ENCODE assay signal across 22 mouse cellular contexts in genomic region chr2:151635362-151636014, GRCm38 (mm10). TPM values are rescaled to one million over a fixed set of nuclear protein-coding genes. Genes with fewer than 3 reads are reported as not detected.
DNase-seq lines count a peak whose midpoint lies in the region; ATAC-seq and TF ChIP-seq lines count a peak whose summit lies in the region.
"Had no signal": no experiment of that assay in that cellular context is flagged by ENCODE, and none has a peak within 500 bp of the region (broad histone marks: within the 10 kb centered on the region; RNA-seq: fewer than 3 reads in every experiment).

No protein-coding gene starts in this region.

- no peaks in the 10 kb centered on the region for H3K27me3 ChIP-seq in hindbrain, postnatal 0 days (ENCODE audit: insufficient read depth, low read length)
- peaks cover 28% of the 10 kb centered on the region for H3K27me3 ChIP-seq in hindbrain, embryonic 12.5 days
- peaks cover 5% of the 10 kb centered on the region; the same call in 1 of the 2 replicates for H3K27me3 ChIP-seq in midbrain, embryonic 14.5 days (ENCODE audit: control insufficient read depth, insufficient read depth, low read length)
- H3K27me3 ChIP-seq in midbrain, embryonic 15.5 days (replicated peaks): no peaks in the 10 kb centered on the region
- peaks cover 2% of the 10 kb centered on the region; the same call in 1 of the 2 replicates for H3K27me3 ChIP-seq in kidney, adult 2 months (replicated peaks; ENCODE audit: control insufficient read depth, insufficient read depth, low read length)

- peak overlapping the region; percentile 6; the same call in 1 of the 2 replicates for H3K27ac ChIP-seq in hindbrain, postnatal 0 days
- H3K27ac ChIP-seq in hindbrain, embryonic 12.5 days: no peak overlapping the region
- H3K27ac ChIP-seq in midbrain, embryonic 14.5 days (replicated peaks; ENCODE audit: low read depth, low read length): no peak overlapping the region
- no peak overlapping the region for H3K27ac ChIP-seq in midbrain, embryonic 15.5 days
- H3K27ac ChIP-seq in kidney, adult 2 months (ENCODE audit: insufficient read depth, low read depth, low read length): no peak overlapping the region
- H3K27ac ChIP-seq: forebrain, embryonic 13.5 days; heart, adult 2 months; heart, embryonic 15.5 days; hindbrain, embryonic 10.5 days; liver, embryonic 12.5 days had no signal

- no peaks in the 10 kb centered on the region for H3K9me3 ChIP-seq in hindbrain, postnatal 0 days (ENCODE audit: low read length)
- no peaks in the 10 kb centered on the region for H3K9me3 ChIP-seq in hindbrain, embryonic 12.5 days (replicated peaks)
- H3K9me3 ChIP-seq in midbrain, embryonic 14.5 days (ENCODE audit: control insufficient read depth, low read length): no peaks in the 10 kb centered on the region
- no peaks in the 10 kb centered on the region for H3K9me3 ChIP-seq in midbrain, embryonic 15.5 days
- H3K9me3 ChIP-seq: forebrain, embryonic 13.5 days; heart, embryonic 15.5 days; hindbrain, embryonic 10.5 days; liver, embryonic 12.5 days had no signal

- H3K4me2 ChIP-seq in hindbrain, postnatal 0 days (ENCODE audit: low read depth, low read length): peak overlapping the region; percentile 3; the same call in 1 of the 2 replicates
- no peak overlapping the region for H3K4me2 ChIP-seq in hindbrain, embryonic 12.5 days (replicated peaks)
- no peak overlapping the region for H3K4me2 ChIP-seq in midbrain, embryonic 14.5 days (ENCODE audit: low read length)
- H3K4me2 ChIP-seq in midbrain, embryonic 15.5 days: no peak overlapping the region
- H3K4me2 ChIP-seq: forebrain, embryonic 13.5 days; heart, embryonic 15.5 days; liver, embryonic 12.5 days had no signal

- TF ChIP-seq POLR2A in kidney, adult 2 months (IDR thresholded peaks at IDR 0.05; ENCODE audit: low read depth, low read length): no peak

- 50% methylated on average over 9 of the region's 9 CpGs for WGBS in hindbrain, postnatal 0 days
- 73% methylated on average over 9 of the region's 9 CpGs for WGBS in hindbrain, embryonic 12.5 days
- WGBS in midbrain, embryonic 14.5 days: 74% methylated on average over 9 of the region's 9 CpGs
- WGBS in midbrain, embryonic 15.5 days: 66% methylated on average over 9 of the region's 9 CpGs
- 56% methylated on average over 9 of the region's 9 CpGs for WGBS in kidney, adult 2 months

- no peak for ATAC-seq in hindbrain, postnatal 0 days
- ATAC-seq in hindbrain, embryonic 12.5 days (ENCODE audit: low FRiP score): no peak
- ATAC-seq in midbrain, embryonic 14.5 days (ENCODE audit: low FRiP score, low TSS enrichment): no peak
- ATAC-seq in midbrain, embryonic 15.5 days (replicated peaks): no peak
- ATAC-seq: forebrain, embryonic 13.5 days; liver, embryonic 12.5 days; midbrain, embryonic 16.5 days had no signal

- DNase-seq in cerebellum, adult 9-10 months: peak; percentile 54
- DNase-seq in cerebellum, adult 11 months: no peak
- DNase-seq in hindbrain, postnatal 0 days (ENCODE audit: low spot score): peak; percentile 25
- DNase-seq in midbrain, embryonic 14.5 days: peak; percentile 11
- no peak for DNase-seq in kidney, adult 2 months
- DNase-seq: gastrocnemius, postnatal 14 days; heart, adult 2 months; kidney, adult 11 months; kidney, postnatal 10 days; thymus, adult 2 months had no signal

- H3K4me3 ChIP-seq in hindbrain, postnatal 0 days (ENCODE audit: low read length): no peak overlapping the region
- H3K4me3 ChIP-seq in hindbrain, embryonic 12.5 days: no peak overlapping the region
- H3K4me3 ChIP-seq in midbrain, embryonic 14.5 days (replicated peaks; ENCODE audit: low read depth, low read length): no peak overlapping the region
- H3K4me3 ChIP-seq in midbrain, embryonic 15.5 days: no peak overlapping the region
- no peak overlapping the region for H3K4me3 ChIP-seq in kidney, adult 2 months (ENCODE audit: insufficient read depth, low read depth, low read length)
- H3K4me3 ChIP-seq: forebrain, embryonic 13.5 days; heart, adult 2 months; heart, embryonic 15.5 days; hindbrain, embryonic 10.5 days; liver, embryonic 12.5 days had no signal

- no peaks in the 10 kb centered on the region for H3K36me3 ChIP-seq in hindbrain, postnatal 0 days (ENCODE audit: insufficient read depth, low read length)
- no peaks in the 10 kb centered on the region for H3K36me3 ChIP-seq in hindbrain, embryonic 12.5 days
- H3K36me3 ChIP-seq in midbrain, embryonic 14.5 days (ENCODE audit: control insufficient read depth, insufficient read depth, low read length): no peaks in the 10 kb centered on the region
- no peaks in the 10 kb centered on the region for H3K36me3 ChIP-seq in midbrain, embryonic 15.5 days (replicated peaks)
- H3K36me3 ChIP-seq in kidney, adult 2 months (ENCODE audit: control insufficient read depth, insufficient read depth, low read length): no peaks in the 10 kb centered on the region
- H3K36me3 ChIP-seq: heart, embryonic 15.5 days; hindbrain, embryonic 10.5 days; liver, embryonic 12.5 days had no signal

- no peak overlapping the region for H3K9ac ChIP-seq in hindbrain, postnatal 0 days (replicated peaks; ENCODE audit: low read length)
- H3K9ac ChIP-seq in hindbrain, embryonic 12.5 days: no peak overlapping the region
- H3K9ac ChIP-seq in midbrain, embryonic 14.5 days (replicated peaks; ENCODE audit: low read length): no peak overlapping the region
- H3K9ac ChIP-seq in midbrain, embryonic 15.5 days: no peak overlapping the region
- H3K9ac ChIP-seq: forebrain, embryonic 13.5 days; heart, embryonic 15.5 days; liver, embryonic 12.5 days had no signal

- TF ChIP-seq CTCF in hindbrain, postnatal 0 days (IDR thresholded peaks at IDR 0.05; ENCODE audit: low read depth): no peak
- TF ChIP-seq CTCF in kidney, adult 2 months (conservative IDR thresholded peaks at IDR 0.05; ENCODE audit: insufficient read depth, insufficient read length, low read depth, low read length): no peak

- peaks cover 4% of the 10 kb centered on the region; the same call in 1 of the 2 replicates for H3K4me1 ChIP-seq in hindbrain, postnatal 0 days (ENCODE audit: insufficient read depth, low read length)
- H3K4me1 ChIP-seq in hindbrain, embryonic 12.5 days: peaks cover 7% of the 10 kb centered on the region
- H3K4me1 ChIP-seq in midbrain, embryonic 14.5 days (ENCODE audit: control insufficient read depth, insufficient read depth, low read length): peaks cover 9% of the 10 kb centered on the region
- H3K4me1 ChIP-seq in midbrain, embryonic 15.5 days: peaks cover 19% of the 10 kb centered on the region
- H3K4me1 ChIP-seq in kidney, adult 2 months (ENCODE audit: control insufficient read depth, insufficient read depth, low read length): no peaks in the 10 kb centered on the region
- H3K4me1 ChIP-seq: liver, embryonic 12.5 days had no signal

RNA-seq across cellular contexts. Expression of gene Snph, which starts 3.1 kb away (rescaled TPM):
- total RNA-seq in hindbrain, postnatal 0 days (2014; rRNA removed): 86.8 and 90.5 TPM in 2 replicates
- 22.7 and 24.5 TPM in 2 replicates for polyA plus RNA-seq in hindbrain, postnatal 0 days (2015; fragmentation: Nextera tagmentation; extraction: Ambion mirVana)
- 7.9 and 8.1 TPM in 2 replicates for polyA plus RNA-seq in hindbrain, embryonic 12.5 days (2016; fragmentation: Nextera tagmentation; extraction: Ambion mirVana)
- 17.2 and 18.3 TPM in 2 replicates for polyA plus RNA-seq in midbrain, embryonic 14.5 days (2014; fragmentation: Nextera tagmentation; extraction: Ambion mirVana)
- 20.5 and 22.5 TPM in 2 replicates for polyA plus RNA-seq in midbrain, embryonic 15.5 days (2015; fragmentation: Nextera tagmentation; extraction: Ambion mirVana)
- 0.31 TPM in 2 replicates for polyA plus RNA-seq in kidney, adult 2 months (2012; rRNA removed)
- total RNA-seq: megakaryocyte, adult 5-6 weeks had no signal
- polyA plus RNA-seq: C2C12 had no signal

RNA-seq across cellular contexts. Expression of gene Rad21l, which starts 32.8 kb away (rescaled TPM):
- total RNA-seq in hindbrain, postnatal 0 days (2014; rRNA removed): 0.11 and 0.58 TPM in 2 replicates
- polyA plus RNA-seq in hindbrain, postnatal 0 days (2015; fragmentation: Nextera tagmentation; extraction: Ambion mirVana): 0.25 and 0.28 TPM in 2 replicates
- not detected in 2 replicates for polyA plus RNA-seq in hindbrain, embryonic 12.5 days (2016; fragmentation: Nextera tagmentation; extraction: Ambion mirVana)
- polyA plus RNA-seq in midbrain, embryonic 14.5 days (2014; fragmentation: Nextera tagmentation; extraction: Ambion mirVana): 0.13 TPM in 1 of 2 replicates, not detected in the other
- 0.17 and 0.26 TPM in 2 replicates for polyA plus RNA-seq in midbrain, embryonic 15.5 days (2015; fragmentation: Nextera tagmentation; extraction: Ambion mirVana)
- not detected in 2 replicates for polyA plus RNA-seq in kidney, adult 2 months (2012; rRNA removed)
- total RNA-seq: gastrocnemius, postnatal 14 days; heart, adult 2 months; megakaryocyte, adult 5-6 weeks had no signal
- polyA plus RNA-seq: C2C12; forebrain, embryonic 13.5 days; heart, adult 2 months; heart, embryonic 15.5 days; hindbrain, embryonic 10.5 days; limb, embryonic 11.5 days; liver, embryonic 12.5 days; lung, embryonic 16.5 days; stomach, embryonic 14.5 days; thymus, adult 2 months had no signal

Comparison
In these comparisons a context has a peak if more than half of its experiments do, and no peak if none do; other contexts are left out.
1. DNase-seq: peak in cerebellum, adult 9-10 months (single experiment), hindbrain, postnatal 0 days (single experiment) and midbrain, embryonic 14.5 days (single experiment); none in cerebellum, adult 11 months (single experiment) and kidney, adult 2 months (single experiment).